Mouse (Mus musculus) erythroblast, embryonic 14.5 days (primary cell): Measurements from ENCODE around the gene Il23a.

Experiments
- GATA1 ChIP-seq: IDR thresholded peaks from 2 replicates; pipeline ENCODE4 v1.6.1; 2012; ENCODE audit warnings: low read length, inconsistent platforms, mixed read lengths
- TAL1 ChIP-seq: IDR thresholded peaks from 3 replicates; pipeline ENCODE4 v1.6.1; 2012; ENCODE audit warnings: low read length, inconsistent platforms, mixed read lengths

DNA sequence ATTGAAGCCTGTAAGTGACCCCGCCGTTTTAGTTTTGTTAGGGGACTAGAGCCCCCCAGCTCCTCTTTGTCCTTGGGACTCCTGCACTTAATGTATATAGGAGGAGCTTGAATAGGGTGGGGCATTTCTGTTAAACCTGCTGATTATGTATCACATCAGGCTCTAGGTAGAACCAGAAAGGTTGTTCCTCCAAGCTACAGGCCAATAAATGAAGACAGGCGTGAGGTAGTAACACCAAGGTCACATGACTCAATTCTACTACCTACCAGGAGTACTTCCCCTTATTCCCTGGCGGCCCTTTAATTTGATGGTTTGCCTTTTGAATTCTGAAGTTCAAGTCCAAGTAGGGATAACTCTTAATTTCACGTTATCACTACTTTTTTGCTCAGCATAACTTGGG lies 39.9 kb upstream of the Il23a start:
- TF ChIP-seq TAL1 (no peak), GATA1 (no peak)
